Mouse (Mus musculus) liver, embryonic 12.5 days (tissue): ENCODE measurements at regions not wholly inside any gene's neighbourhood (a gene's known extent, or its start where the extent isn't known, plus 50 kb on each side); places are given as distances from the start of the nearest gene placed in this dataset.
"Not testable (repeated sequence)": the region's sequence is repeated elsewhere in the genome, so short reads cannot be mapped to it uniquely, and the experiment has no call there.

ENCODE experiments used
- ATAC-seq: fragments of 200-750 bp; cut with Nextera tagmentation; 2 replicates; pipeline ENCODE4 v1.8.0; 2017; ENCODE audit warnings: moderate number of reproducible peaks, mild to moderate bottlenecking, moderate library complexity
- H3K27ac ChIP-seq: fragments of 300-500 bp; sonication (generic); 2 replicates; pipeline ENCODE4 v1.5.1; 2016; ENCODE audit warnings: mild to moderate bottlenecking
- H3K27me3 ChIP-seq: fragments of 300-500 bp; sonication (generic); replicated peaks from 2 replicates; pipeline ENCODE4 v1.6.1; 2016; ENCODE audit warnings: mild to moderate bottlenecking, moderate library complexity
- H3K36me3 ChIP-seq: fragments of 300-500 bp; sonication (generic); 2 replicates; pipeline ENCODE4 v1.6.1; 2016; ENCODE audit warnings: mild to moderate bottlenecking, moderate library complexity
- H3K4me1 ChIP-seq: fragments of 300-500 bp; sonication (generic); 2 replicates; pipeline ENCODE4 v1.6.1; 2016
- H3K4me2 ChIP-seq: fragments of 300-500 bp; sonication (generic); 2 replicates; pipeline ENCODE4 v1.6.1; 2016; ENCODE audit warnings: mild to moderate bottlenecking, moderate library complexity
- H3K4me3 ChIP-seq: fragments of 300-500 bp; sonication (generic); 2 replicates; pipeline ENCODE4 v1.5.1; 2016; ENCODE audit warnings: mild to moderate bottlenecking, moderate library complexity
- H3K9ac ChIP-seq: fragments of 300-500 bp; sonication (generic); 2 replicates; pipeline ENCODE4 v1.6.1; 2016; ENCODE audit warnings: mild to moderate bottlenecking, moderate library complexity
- H3K9me3 ChIP-seq: fragments of 300-500 bp; sonication (generic); replicated peaks from 2 replicates; pipeline ENCODE4 v1.6.1; 2016; ENCODE audit warnings: mild to moderate bottlenecking, moderate library complexity
- WGBS: fragments of 180-500 bp; shearing (Covaris S2); methylation state at CpG from one replicate; pipeline ENCODE4 v1.1.7; 2016; ENCODE audit not compliant: insufficient replicate concordance; 5-methylcytosine and 5-hydroxymethylcytosine counted together

- WGBS = 78% methylated on average over 1 of the region's 1 CpGs
These were observed 229.4 kb upstream of the Olfr1507 start for GRCm38 (mm10) chr14:52724988-52725387.

GRCm38 (mm10) chr14:52720640-52721039 is 225.1 kb upstream of the Olfr1507 start:
- WGBS = 69% methylated on average over 9 of the region's 9 CpGs
- no peak overlapping the region for H3K4me3 ChIP-seq

More at GRCm38 (mm10) chr14:52724988-52725387, 229.4 kb upstream of the Olfr1507 start:
- H3K9me3 ChIP-seq, H3K4me3 ChIP-seq, H3K27me3 ChIP-seq, H3K4me1 ChIP-seq, H3K36me3 ChIP-seq, H3K9ac ChIP-seq, ATAC-seq, H3K4me2 ChIP-seq, H3K27ac ChIP-seq: not testable (repeated sequence)

GRCm38 (mm10) chr14:52700851-52701250 is 205.3 kb upstream of the Olfr1507 start:
- H3K4me1 ChIP-seq, H3K4me3 ChIP-seq, H3K27ac ChIP-seq, H3K9me3 ChIP-seq, H3K4me2 ChIP-seq, ATAC-seq, H3K27me3 ChIP-seq, H3K9ac ChIP-seq, H3K36me3 ChIP-seq: not testable (repeated sequence)
- 36% methylated on average over 1 of the region's 1 CpGs for WGBS

More at GRCm38 (mm10) chr14:52720640-52721039, 225.1 kb upstream of the Olfr1507 start:
- Histone ChIP-seq H3K4me2 (no peak overlapping the region), H3K9ac (no peak overlapping the region), H3K4me1 (no peaks in the 10 kb centered on the region), H3K36me3 (no peaks in the 10 kb centered on the region), H3K9me3 (no peaks in the 10 kb centered on the region), H3K27me3 (no peaks in the 10 kb centered on the region), H3K27ac (no peak overlapping the region)
- no peak for ATAC-seq

GRCm38 (mm10) chr14:52683636-52684035 is 188.1 kb upstream of the Olfr1507 start:
- not testable (repeated sequence) for H3K4me2 ChIP-seq, H3K9ac ChIP-seq, H3K27me3 ChIP-seq, H3K9me3 ChIP-seq, ATAC-seq, H3K4me1 ChIP-seq, H3K36me3 ChIP-seq, H3K27ac ChIP-seq, H3K4me3 ChIP-seq
- no CpG with 5 or more reads among the region's 1 CpGs for WGBS

DNA sequence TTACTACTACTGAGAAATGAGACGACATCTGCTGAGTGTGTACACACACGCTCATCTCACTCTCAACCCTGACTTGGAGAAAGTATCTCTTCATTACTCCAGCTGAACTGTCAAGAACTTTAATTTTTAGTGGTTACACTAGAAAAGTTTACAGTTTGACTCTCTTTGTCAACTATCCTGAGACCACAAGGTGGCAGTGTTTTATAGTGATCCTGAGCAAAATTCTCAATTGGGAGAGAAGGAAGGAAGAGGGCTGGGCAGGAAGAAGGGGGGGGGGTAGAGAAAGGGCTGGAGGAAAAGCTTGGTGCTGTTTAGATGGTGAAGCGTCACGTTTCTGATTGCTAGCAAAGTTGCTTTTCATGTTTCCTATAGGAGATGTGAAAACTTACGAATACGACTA is 158.8 kb upstream of the Olfr1507 start:
- no peak overlapping the region for H3K4me2 ChIP-seq
- H3K27ac ChIP-seq = no peak overlapping the region
- 44% methylated on average over 6 of the region's 6 CpGs for WGBS
- 0 out of 2 replicates have a peak, but pooled peaks cover 4% of the 10 kb centered on the region for H3K9me3 ChIP-seq
- no peaks in the 10 kb centered on the region for H3K4me1 ChIP-seq
- no peaks in the 10 kb centered on the region for H3K36me3 ChIP-seq
- no peak overlapping the region for H3K4me3 ChIP-seq
- H3K9ac ChIP-seq = no peak overlapping the region
- H3K27me3 ChIP-seq = no peaks in the 10 kb centered on the region
- no peak for ATAC-seq

- H3K27me3 ChIP-seq = no peaks in the 10 kb centered on the region
- 56% methylated on average over 2 of the region's 2 CpGs for WGBS
These were observed 142.6 kb upstream of the Olfr1507 start for GRCm38 (mm10) chr14:52638179-52638578.

GRCm38 (mm10) chr14:52622184-52622583 is 126.6 kb upstream of the Olfr1507 start:
- H3K9me3 ChIP-seq = no peaks in the 10 kb centered on the region
- no peak overlapping the region for H3K4me2 ChIP-seq
- H3K27me3 ChIP-seq = no peaks in the 10 kb centered on the region
- no peaks in the 10 kb centered on the region for H3K36me3 ChIP-seq
- H3K27ac ChIP-seq = no peak overlapping the region
- no peak overlapping the region for H3K4me3 ChIP-seq
- H3K9ac ChIP-seq = no peak overlapping the region
- no peaks in the 10 kb centered on the region for H3K4me1 ChIP-seq
- no peak for ATAC-seq
- WGBS = 19% methylated on average over 4 of the region's 4 CpGs

More at GRCm38 (mm10) chr14:52638179-52638578, 142.6 kb upstream of the Olfr1507 start:
- Histone ChIP-seq H3K9me3 (0 out of 2 replicates have a peak, but pooled peaks cover 4% of the 10 kb centered on the region), H3K9ac (no peak overlapping the region), H3K4me1 (no peaks in the 10 kb centered on the region), H3K4me3 (no peak overlapping the region), H3K4me2 (no peak overlapping the region), H3K36me3 (no peaks in the 10 kb centered on the region), H3K27ac (no peak overlapping the region)
- no peak for ATAC-seq

- no peaks in the 10 kb centered on the region for H3K9me3 ChIP-seq
- WGBS = 28% methylated on average over 3 of the region's 3 CpGs
- H3K4me1 ChIP-seq = no peaks in the 10 kb centered on the region
- no peaks in the 10 kb centered on the region for H3K27me3 ChIP-seq
- H3K9ac ChIP-seq = no peak overlapping the region
- no peak overlapping the region for H3K4me3 ChIP-seq
- H3K4me2 ChIP-seq = no peak overlapping the region
- ATAC-seq = no peak
- no peaks in the 10 kb centered on the region for H3K36me3 ChIP-seq
- no peak overlapping the region for H3K27ac ChIP-seq
These were observed 84.8 kb upstream of the Olfr1507 start for GRCm38 (mm10) chr14:52580319-52580718.

GRCm38 (mm10) chr14:52566920-52567319 is 71.4 kb upstream of the Olfr1507 start:
- no peaks in the 10 kb centered on the region for H3K9me3 ChIP-seq
- H3K36me3 ChIP-seq = no peaks in the 10 kb centered on the region
- no peaks in the 10 kb centered on the region for H3K27me3 ChIP-seq
- 64% methylated on average over 5 of the region's 5 CpGs for WGBS
- H3K27ac ChIP-seq = no peak overlapping the region
- no peak overlapping the region for H3K4me3 ChIP-seq
- H3K4me1 ChIP-seq = no peaks in the 10 kb centered on the region
- H3K4me2 ChIP-seq = no peak overlapping the region
- H3K9ac ChIP-seq = no peak overlapping the region
- ATAC-seq = no peak

- Histone ChIP-seq H3K9me3 (no peaks in the 10 kb centered on the region), H3K36me3 (no peaks in the 10 kb centered on the region), H3K27me3 (no peaks in the 10 kb centered on the region), H3K4me3 (no peak overlapping the region), H3K4me2 (no peak overlapping the region), H3K27ac (no peak overlapping the region), H3K9ac (no peak overlapping the region), H3K4me1 (no peaks in the 10 kb centered on the region)
- 35% methylated on average over 4 of the region's 4 CpGs for WGBS
- ATAC-seq = no peak
These were observed 70.1 kb upstream of the Olfr1507 start for GRCm38 (mm10) chr14:52565606-52566005.

GRCm38 (mm10) chr14:52556340-52556739 is 60.8 kb upstream of the Olfr1507 start:
- WGBS = 73% methylated on average over 13 of the region's 13 CpGs
- not testable (repeated sequence) for H3K36me3 ChIP-seq, ATAC-seq, H3K4me1 ChIP-seq, H3K4me2 ChIP-seq, H3K4me3 ChIP-seq, H3K9ac ChIP-seq, H3K9me3 ChIP-seq, H3K27me3 ChIP-seq, H3K27ac ChIP-seq

- no peaks in the 10 kb centered on the region for H3K4me1 ChIP-seq
- H3K4me2 ChIP-seq = no peak overlapping the region
- H3K36me3 ChIP-seq = no peaks in the 10 kb centered on the region
- ATAC-seq = no peak
- H3K27ac ChIP-seq = no peak overlapping the region
- no peak overlapping the region for H3K4me3 ChIP-seq
- 0 out of 2 replicates have a peak, but pooled peaks cover 8% of the 10 kb centered on the region for H3K9me3 ChIP-seq
- H3K27me3 ChIP-seq = no peaks in the 10 kb centered on the region
- H3K9ac ChIP-seq = no peak overlapping the region
These were observed 57.9 kb upstream of the Olfr1507 start for GRCm38 (mm10) chr14:52553399-52553798.

- Histone ChIP-seq H3K4me2 (no peak overlapping the region), H3K27me3 (no peaks in the 10 kb centered on the region), H3K4me1 (no peaks in the 10 kb centered on the region), H3K9ac (no peak overlapping the region), H3K4me3 (no peak overlapping the region), H3K9me3 (no peaks in the 10 kb centered on the region), H3K36me3 (no peaks in the 10 kb centered on the region), H3K27ac (no peak overlapping the region)
- 35% methylated on average over 1 of the region's 1 CpGs for WGBS
- ATAC-seq = no peak
These were observed 52.4 kb upstream of the Olfr1507 start for GRCm38 (mm10) chr14:52547933-52548332.
